Mouse (Mus musculus) retina, embryonic 14.5 days (tissue): ENCODE measurements around the gene Arhgap10.

ENCODE experiments used
- DNase-seq: peaks from one replicate; pipeline ENCODE4 v3.0.0-alpha.2; 2015; ENCODE audit warnings: low spot score

Arhgap10 gene

GRCm38 (mm10) chr8:77516845-77517244 lies 908 bp downstream of the Arhgap10 start:
- DNase-seq: no peak

GRCm38 (mm10) chr8:77515786-77516185 lies 2.0 kb downstream of the Arhgap10 start:
- no peak for DNase-seq

GRCm38 (mm10) chr8:77515201-77515600 lies 2.6 kb downstream of the Arhgap10 start:
- no peak for DNase-seq

GRCm38 (mm10) chr8:77511750-77512493 lies 5.8 kb downstream of the Arhgap10 start:
- peak; percentile 35 for DNase-seq

- no peak for DNase-seq
These were observed 7.3 kb downstream of the Arhgap10 start for GRCm38 (mm10) chr8:77510426-77510825.

- DNase-seq: no peak
These were observed 8.7 kb downstream of the Arhgap10 start for GRCm38 (mm10) chr8:77509044-77509443.

GRCm38 (mm10) chr8:77507510-77508035 lies 10.2 kb downstream of the Arhgap10 start:
- DNase-seq: no peak

- no peak for DNase-seq
These were observed 11.2 kb downstream of the Arhgap10 start for GRCm38 (mm10) chr8:77506539-77506938.

GRCm38 (mm10) chr8:77502547-77502946 lies 15.2 kb downstream of the Arhgap10 start:
- no peak for DNase-seq

- DNase-seq: no peak
These were observed 16.6 kb downstream of the Arhgap10 start for GRCm38 (mm10) chr8:77501131-77501530.

GRCm38 (mm10) chr8:77500264-77500663 lies 17.5 kb downstream of the Arhgap10 start:
- DNase-seq: no peak

GRCm38 (mm10) chr8:77497442-77497841 lies 20.3 kb downstream of the Arhgap10 start:
- DNase-seq: no peak

- DNase-seq: no peak
These were observed 21.5 kb downstream of the Arhgap10 start for GRCm38 (mm10) chr8:77496253-77496652.

- DNase-seq: no peak
These were observed 23.1 kb downstream of the Arhgap10 start for GRCm38 (mm10) chr8:77494376-77495328.

- no peak for DNase-seq
These were observed 25.2 kb downstream of the Arhgap10 start for GRCm38 (mm10) chr8:77492356-77493058.

GRCm38 (mm10) chr8:77491231-77491923 lies 26.4 kb downstream of the Arhgap10 start:
- DNase-seq: no peak

- no peak for DNase-seq
These were observed 27.5 kb downstream of the Arhgap10 start for GRCm38 (mm10) chr8:77490095-77490781.

- DNase-seq: no peak
These were observed 28.5 kb downstream of the Arhgap10 start for GRCm38 (mm10) chr8:77489235-77489634.

GRCm38 (mm10) chr8:77488215-77488606 lies 29.5 kb downstream of the Arhgap10 start:
- DNase-seq: no peak

GRCm38 (mm10) chr8:77487590-77488214 lies 30.1 kb downstream of the Arhgap10 start:
- DNase-seq: no peak
